Mouse (Mus musculus) thymus, adult 2 months (tissue): ENCODE measurements around the gene Rnaset2b.
"Not testable (repeated sequence)": the region's sequence is repeated elsewhere in the genome, so short reads cannot be mapped to it uniquely, and the experiment has no call there.

ENCODE experiments used
- CTCF ChIP-seq: fragments of 200-500 bp; IDR thresholded peaks from 2 replicates; pipeline ENCODE4 v1.5.1; 2012; ENCODE audit warnings: mild to moderate bottlenecking, control low read depth, low read length, moderate library complexity, borderline replicate concordance; ENCODE audit not compliant: control insufficient read depth, poor library complexity, insufficient read depth; ENCODE audit errors: extremely low read depth
- POLR2A ChIP-seq: fragments of 200-500 bp; IDR thresholded peaks from 2 replicates; pipeline ENCODE4 v1.6.1; 2012; ENCODE audit warnings: mild to moderate bottlenecking, low read length, control low read depth, moderate library complexity; ENCODE audit not compliant: control insufficient read depth, poor library complexity, insufficient read depth; ENCODE audit errors: extremely low read depth

GRCm38 (mm10) chr17:7009901-7010300 lies 39.5 kb downstream of the Rnaset2b start:
- TF ChIP-seq CTCF, POLR2A: not testable (repeated sequence)
